Mouse (Mus musculus) limb, embryonic 15.5 days (tissue): ENCODE measurements around the gene Gm3625. TPM values are rescaled to one million over a fixed set of nuclear protein-coding genes. Genes with fewer than 3 reads are reported as not detected.

ENCODE experiments used
- ATAC-seq: fragments of 200-750 bp; cut with Nextera tagmentation; 2 replicates; pipeline ENCODE4 v1.8.0; 2017; ENCODE audit warnings: low read depth, moderate TSS enrichment; ENCODE audit not compliant: insufficient number of reproducible peaks, low FRiP score, low TSS enrichment
- H3K27ac ChIP-seq: fragments of 300-500 bp; sonication (generic); 2 replicates; pipeline ENCODE4 v1.5.1; 2015; ENCODE audit warnings: moderate library complexity, mild to moderate bottlenecking, inconsistent platforms
- H3K27me3 ChIP-seq: fragments of 300-500 bp; sonication (generic); 2 replicates; pipeline ENCODE4 v1.6.1; 2015; ENCODE audit warnings: inconsistent platforms
- H3K36me3 ChIP-seq: fragments of 300-500 bp; sonication (generic); 2 replicates; pipeline ENCODE4 v1.6.1; 2015; ENCODE audit warnings: inconsistent platforms
- H3K4me1 ChIP-seq: fragments of 300-500 bp; sonication (generic); 2 replicates; pipeline ENCODE4 v1.6.1; 2015; ENCODE audit warnings: inconsistent platforms
- H3K4me2 ChIP-seq: fragments of 300-500 bp; sonication (generic); 2 replicates; pipeline ENCODE4 v1.6.1; 2015; ENCODE audit warnings: mild to moderate bottlenecking, inconsistent platforms
- H3K4me3 ChIP-seq: fragments of 300-500 bp; sonication (generic); 2 replicates; pipeline ENCODE4 v1.5.1; 2015; ENCODE audit warnings: mild to moderate bottlenecking, inconsistent platforms
- H3K9ac ChIP-seq: fragments of 300-500 bp; sonication (generic); 2 replicates; pipeline ENCODE4 v1.6.1; 2015; ENCODE audit warnings: inconsistent platforms
- H3K9me3 ChIP-seq: fragments of 300-500 bp; sonication (generic); 2 replicates; pipeline ENCODE4 v1.6.1; 2016; ENCODE audit warnings: inconsistent platforms
- WGBS: fragments of 180-500 bp; shearing (Covaris S2); methylation state at CpG from one replicate; pipeline ENCODE4 v1.1.7; 2015; 5-methylcytosine and 5-hydroxymethylcytosine counted together
- polyA plus RNA-seq: library from polyadenylated mRNA; unstranded; fragments of >200 nt; fragmentation: Nextera tagmentation; extraction: Ambion mirVana; gene quantifications from 2 replicates; pipeline ENCODE4 v1.2.1, GENCODE M21; 2015

The Gm3625 gene
- polyA plus RNA-seq, 1 experiment from 2014 or later, result not detected

DNA sequence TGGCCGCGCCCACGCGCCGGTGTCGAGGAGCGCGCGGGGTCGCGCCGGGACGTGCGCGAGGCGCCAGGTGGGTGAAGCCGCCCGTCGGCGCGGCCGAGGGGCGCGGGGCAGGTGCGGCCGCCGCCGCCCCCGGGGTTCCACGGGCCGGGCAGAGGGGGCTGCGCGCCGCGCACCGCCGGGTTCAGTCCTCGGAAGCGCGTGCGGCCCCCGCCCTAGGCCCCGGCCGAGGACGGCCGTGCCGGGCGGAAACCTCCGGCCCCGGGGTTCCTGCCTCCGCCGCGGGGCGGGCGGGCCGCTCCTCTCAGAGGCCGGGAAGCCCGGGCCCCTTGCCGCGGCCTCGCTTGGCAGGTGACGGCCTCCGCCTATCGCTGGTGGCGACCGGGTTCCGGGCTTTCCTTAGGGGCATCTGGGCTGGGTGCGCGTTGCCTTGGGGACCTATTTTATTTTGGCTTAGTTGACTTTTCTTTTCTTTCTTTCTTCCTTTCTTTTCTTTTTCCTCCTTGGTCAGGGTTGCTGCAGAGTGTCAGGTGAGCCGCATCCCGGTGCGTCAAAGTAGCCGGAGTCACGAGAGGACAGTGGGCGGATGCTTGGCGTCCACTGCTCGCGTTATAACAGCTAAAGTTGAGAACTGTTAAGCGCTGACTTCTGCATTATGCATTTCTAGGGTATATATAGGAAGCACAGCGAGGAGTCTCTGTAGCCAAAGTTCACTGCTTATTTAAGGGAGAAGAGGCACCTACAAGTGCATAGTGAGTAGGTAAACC lies 621 bp upstream of the Gm3625 start:
- H3K9me3 ChIP-seq, result no peaks in the 10 kb centered on the region
- peak overlapping the region; percentile 71 for H3K4me2 ChIP-seq
- H3K4me3 ChIP-seq, result peak overlapping the region; percentile 98
- WGBS, result under 1% methylated on average over 41 of the region's 80 CpGs
- peaks cover 5% of the 10 kb centered on the region for H3K4me1 ChIP-seq
- H3K9ac ChIP-seq, result peak overlapping the region; percentile 90
- H3K27ac ChIP-seq, result peak overlapping the region; percentile 88
- 0 out of 2 replicates have a peak, but pooled peaks have one; percentile 36 for ATAC-seq
- no peaks in the 10 kb centered on the region for H3K36me3 ChIP-seq
- no peaks in the 10 kb centered on the region for H3K27me3 ChIP-seq

GRCm38 (mm10) chr12:4592025-4592424 lies 702 bp downstream of the Gm3625 start:
- no peak overlapping the region for H3K9ac ChIP-seq
- peaks cover 5% of the 10 kb centered on the region for H3K4me1 ChIP-seq
- no peaks in the 10 kb centered on the region for H3K36me3 ChIP-seq
- ATAC-seq, result no peak
- WGBS, result 67% methylated on average over 6 of the region's 6 CpGs
- H3K27ac ChIP-seq, result no peak overlapping the region
- H3K4me3 ChIP-seq, result peak overlapping the region; percentile 98
- no peaks in the 10 kb centered on the region for H3K9me3 ChIP-seq
- peak overlapping the region; percentile 71 for H3K4me2 ChIP-seq
- H3K27me3 ChIP-seq, result no peaks in the 10 kb centered on the region

- WGBS, result 62% methylated on average over 3 of the region's 3 CpGs
- H3K36me3 ChIP-seq, result no peaks in the 10 kb centered on the region
- no peak overlapping the region for H3K4me3 ChIP-seq
- H3K9ac ChIP-seq, result no peak overlapping the region
- peak; percentile 73; the same call in 1 of the 2 replicates for ATAC-seq
- H3K27me3 ChIP-seq, result no peaks in the 10 kb centered on the region
- no peaks in the 10 kb centered on the region for H3K9me3 ChIP-seq
- H3K27ac ChIP-seq, result no peak overlapping the region
- H3K4me1 ChIP-seq, result peaks cover under 1% of the 10 kb centered on the region
- no peak overlapping the region for H3K4me2 ChIP-seq
Measured at GRCm38 (mm10) chr12:4588603-4589002, 4.1 kb downstream of the Gm3625 start.

DNA sequence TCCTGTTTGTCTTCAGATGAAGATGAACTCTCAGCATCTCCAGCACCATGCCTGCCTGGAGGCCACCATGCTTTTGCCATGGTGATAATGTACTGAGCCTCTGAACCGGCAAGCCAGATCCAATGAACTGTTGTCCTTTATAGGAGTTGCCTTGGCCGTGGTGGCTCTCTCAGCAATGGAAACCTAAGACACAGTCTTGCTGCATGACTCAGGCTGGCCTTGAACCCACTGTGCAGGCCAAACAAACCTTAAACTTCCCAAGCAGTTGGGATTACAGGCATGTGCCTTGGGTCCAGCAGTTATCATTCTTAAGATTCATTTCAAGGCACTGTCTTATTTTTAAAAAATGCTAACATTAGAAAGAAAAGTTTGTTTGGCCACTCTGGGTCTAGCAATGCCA lies 4.9 kb downstream of the Gm3625 start:
- no peak overlapping the region for H3K27ac ChIP-seq
- H3K36me3 ChIP-seq, result no peaks in the 10 kb centered on the region
- no peaks in the 10 kb centered on the region; the same call in 1 of the 2 replicates for H3K4me1 ChIP-seq
- no peak for ATAC-seq
- no peak overlapping the region for H3K9ac ChIP-seq
- H3K4me3 ChIP-seq, result no peak overlapping the region
- H3K27me3 ChIP-seq, result no peaks in the 10 kb centered on the region
- no peaks in the 10 kb centered on the region for H3K9me3 ChIP-seq
- no peak overlapping the region for H3K4me2 ChIP-seq
- 78% methylated on average over 2 of the region's 2 CpGs for WGBS

GRCm38 (mm10) chr12:4582326-4582725 lies 10.4 kb downstream of the Gm3625 start:
- Histone ChIP-seq H3K27ac (no peak overlapping the region), H3K36me3 (no peaks in the 10 kb centered on the region), H3K9me3 (no peaks in the 10 kb centered on the region), H3K9ac (no peak overlapping the region), H3K4me2 (no peak overlapping the region), H3K27me3 (no peaks in the 10 kb centered on the region), H3K4me1 (no peaks in the 10 kb centered on the region), H3K4me3 (no peak overlapping the region)
- no peak for ATAC-seq

GRCm38 (mm10) chr12:4574065-4574464 lies 18.7 kb downstream of the Gm3625 start:
- 69% methylated on average over 4 of the region's 4 CpGs for WGBS

DNA sequence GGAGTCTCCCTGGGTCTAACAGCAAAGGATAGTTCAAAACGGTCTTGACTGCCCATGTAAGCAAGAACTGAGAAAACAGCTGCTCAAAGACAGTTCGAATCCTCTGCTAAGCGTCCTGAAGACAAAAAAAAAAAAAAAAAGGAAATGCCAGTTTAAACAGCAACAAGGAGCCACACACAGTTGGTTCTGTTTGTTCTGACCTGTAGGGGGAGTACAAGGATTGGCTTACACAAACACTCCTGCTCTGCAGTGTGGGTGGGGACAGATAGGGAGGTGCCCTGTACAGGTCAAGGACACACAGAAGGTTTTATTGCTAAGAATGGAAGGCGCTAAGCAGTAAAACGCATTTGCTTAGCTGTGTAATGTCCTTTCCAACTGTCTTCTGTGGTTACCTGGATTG lies 20.9 kb downstream of the Gm3625 start:
- no peak overlapping the region for H3K4me3 ChIP-seq
- H3K9me3 ChIP-seq, result no peaks in the 10 kb centered on the region
- H3K9ac ChIP-seq, result no peak overlapping the region
- H3K27me3 ChIP-seq, result no peaks in the 10 kb centered on the region
- no peaks in the 10 kb centered on the region for H3K36me3 ChIP-seq
- WGBS, result 32% methylated on average over 5 of the region's 5 CpGs
- no peak for ATAC-seq
- no peak overlapping the region for H3K27ac ChIP-seq
- no peak overlapping the region for H3K4me2 ChIP-seq
- no peaks in the 10 kb centered on the region for H3K4me1 ChIP-seq

More at GRCm38 (mm10) chr12:4574065-4574464, 18.7 kb downstream of the Gm3625 start:
- Histone ChIP-seq H3K36me3 (no peaks in the 10 kb centered on the region), H3K9me3 (no peaks in the 10 kb centered on the region), H3K27me3 (no peaks in the 10 kb centered on the region), H3K27ac (no peak overlapping the region), H3K4me2 (no peak overlapping the region), H3K4me3 (no peak overlapping the region), H3K4me1 (no peaks in the 10 kb centered on the region), H3K9ac (no peak overlapping the region)
- no peak for ATAC-seq

DNA sequence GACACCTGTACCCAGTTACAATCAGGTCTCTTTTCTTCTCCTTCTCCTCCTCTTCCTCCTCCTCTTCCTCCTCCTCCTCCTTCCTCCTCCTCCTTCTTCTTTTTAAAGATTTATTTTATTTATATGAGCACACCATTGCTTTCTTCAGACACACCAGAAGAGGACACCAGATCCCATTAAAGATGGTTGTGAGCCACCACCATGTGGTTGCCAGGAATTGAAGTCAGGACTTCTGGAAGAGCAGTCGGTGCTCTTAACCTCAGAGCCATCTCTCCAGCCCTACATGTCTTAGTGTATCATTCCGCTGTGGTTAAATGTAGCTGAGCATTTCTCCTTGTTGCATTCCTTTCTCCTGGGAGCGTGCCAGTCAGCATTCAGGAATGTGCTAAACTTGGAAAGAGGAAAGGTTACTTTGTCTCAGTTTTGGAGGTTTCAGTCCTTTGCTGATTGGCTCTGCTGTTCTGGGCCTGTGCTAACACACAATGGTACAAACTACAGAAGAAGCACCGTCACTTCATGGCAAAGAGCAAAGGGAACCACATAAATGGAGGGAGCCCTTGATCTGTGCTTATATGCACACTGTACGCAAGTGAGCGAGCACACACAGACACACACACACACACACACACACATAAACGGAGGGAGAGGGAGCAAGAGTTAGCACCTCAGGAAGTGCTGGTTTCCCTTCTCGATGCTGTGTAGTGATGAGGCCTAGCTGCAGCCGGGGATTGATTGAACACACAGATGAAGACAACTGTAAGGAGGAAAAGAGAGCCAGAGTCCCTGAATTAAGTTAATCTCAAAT lies 34.0 kb downstream of the Gm3625 start:
- Histone ChIP-seq H3K9me3 (no peaks in the 10 kb centered on the region), H3K4me2 (no peak overlapping the region), H3K4me1 (peaks cover 8% of the 10 kb centered on the region), H3K27ac (peak overlapping the region; percentile 58; the same call in 1 of the 2 replicates), H3K4me3 (no peak overlapping the region), H3K36me3 (no peaks in the 10 kb centered on the region), H3K27me3 (no peaks in the 10 kb centered on the region), H3K9ac (no peak overlapping the region)
- 46% methylated on average over 9 of the region's 9 CpGs for WGBS
- 0 out of 2 replicates have a peak, but pooled peaks have one; percentile 52 for ATAC-seq

- H3K4me1 ChIP-seq, result peaks cover 8% of the 10 kb centered on the region
- WGBS, result 87% methylated on average over 3 of the region's 3 CpGs
- H3K4me3 ChIP-seq, result no peak overlapping the region
- no peaks in the 10 kb centered on the region for H3K36me3 ChIP-seq
- H3K27ac ChIP-seq, result no peak overlapping the region
- no peak overlapping the region for H3K4me2 ChIP-seq
- no peaks in the 10 kb centered on the region for H3K9me3 ChIP-seq
- H3K9ac ChIP-seq, result no peak overlapping the region
- ATAC-seq, result no peak
- H3K27me3 ChIP-seq, result no peaks in the 10 kb centered on the region
Measured at GRCm38 (mm10) chr12:4558013-4558412, 34.7 kb downstream of the Gm3625 start.

DNA sequence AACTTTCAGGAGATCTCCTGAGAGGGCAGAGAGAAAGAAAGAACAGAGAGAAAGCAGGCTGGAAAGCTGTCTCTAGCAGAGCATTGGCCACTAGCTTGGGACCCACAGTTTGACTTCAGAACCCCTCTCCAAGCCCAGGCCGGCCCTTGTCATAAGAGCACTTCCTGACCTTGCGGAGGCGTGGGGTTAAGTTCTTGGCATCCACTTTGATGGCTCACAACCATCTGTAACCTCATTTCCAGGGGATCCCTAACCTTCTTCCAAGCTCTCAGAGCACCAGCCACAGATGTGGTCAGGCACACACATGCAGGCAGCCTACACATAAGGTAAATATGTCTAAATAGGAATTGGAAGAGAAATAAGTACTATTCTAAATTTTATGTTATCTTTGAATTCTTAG lies 35.3 kb downstream of the Gm3625 start:
- Histone ChIP-seq H3K27ac (no peak overlapping the region), H3K36me3 (no peaks in the 10 kb centered on the region), H3K9me3 (no peaks in the 10 kb centered on the region), H3K4me2 (no peak overlapping the region), H3K27me3 (no peaks in the 10 kb centered on the region), H3K4me3 (no peak overlapping the region), H3K4me1 (peaks cover 8% of the 10 kb centered on the region), H3K9ac (no peak overlapping the region)
- no peak for ATAC-seq
- 68% methylated on average over 3 of the region's 3 CpGs for WGBS

DNA sequence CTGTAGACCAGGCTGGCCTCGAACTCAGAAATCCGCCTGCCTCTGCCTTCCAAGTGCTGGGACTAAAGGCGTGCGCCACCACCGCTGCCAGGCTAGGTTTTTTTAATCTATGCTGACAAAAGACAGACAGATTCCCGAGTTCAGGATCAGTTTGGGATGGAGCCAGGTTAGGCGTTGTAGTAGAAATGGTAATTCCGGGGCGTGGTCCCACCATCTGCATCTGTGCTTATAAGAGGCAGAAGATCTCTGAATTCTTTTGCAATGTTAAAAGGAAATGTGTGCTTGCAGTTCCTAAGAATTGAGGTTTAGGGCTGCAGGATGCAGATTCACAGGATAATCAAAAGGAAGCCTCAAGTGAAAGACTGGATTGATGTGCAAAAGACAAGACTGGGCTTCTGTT lies 35.8 kb downstream of the Gm3625 start:
- ATAC-seq, result no peak
- Histone ChIP-seq H3K36me3 (no peaks in the 10 kb centered on the region), H3K27me3 (no peaks in the 10 kb centered on the region), H3K9ac (no peak overlapping the region), H3K4me2 (no peak overlapping the region), H3K27ac (no peak overlapping the region), H3K4me3 (no peak overlapping the region), H3K4me1 (peaks cover 10% of the 10 kb centered on the region), H3K9me3 (no peaks in the 10 kb centered on the region)
- 78% methylated on average over 9 of the region's 9 CpGs for WGBS

GRCm38 (mm10) chr12:4555451-4555850 lies 37.3 kb downstream of the Gm3625 start:
- no peaks in the 10 kb centered on the region for H3K9me3 ChIP-seq
- no peak overlapping the region for H3K4me3 ChIP-seq
- WGBS, result 79% methylated on average over 6 of the region's 6 CpGs
- H3K27ac ChIP-seq, result no peak overlapping the region
- H3K27me3 ChIP-seq, result no peaks in the 10 kb centered on the region
- ATAC-seq, result no peak
- peaks cover 12% of the 10 kb centered on the region for H3K4me1 ChIP-seq
- no peaks in the 10 kb centered on the region for H3K36me3 ChIP-seq
- no peak overlapping the region for H3K4me2 ChIP-seq
- H3K9ac ChIP-seq, result no peak overlapping the region
